Comparison of ENCODE assay signal across 8 mouse cellular contexts in the genomic region with DNA sequence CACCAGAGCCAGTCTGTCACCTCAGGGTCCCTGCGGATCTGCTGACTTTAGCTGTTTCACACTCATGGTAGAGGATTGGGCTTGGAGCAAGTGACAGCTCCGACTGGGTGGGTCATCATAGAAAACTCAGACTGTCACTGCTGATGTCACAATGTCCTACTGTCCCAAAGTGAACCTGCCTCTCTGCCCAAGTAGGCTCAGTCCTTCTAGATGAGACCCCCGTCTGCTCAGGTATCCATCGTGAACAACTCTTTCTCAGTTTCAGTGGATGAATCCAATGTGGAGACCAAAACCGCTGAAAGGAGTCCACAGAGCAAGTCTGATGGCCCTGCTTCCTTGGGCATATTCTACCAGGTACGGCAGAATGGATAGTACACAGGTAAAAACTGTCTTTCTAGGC. TPM values are rescaled to one million over a fixed set of nuclear protein-coding genes. Genes with fewer than 3 reads are reported as not detected.
DNase-seq lines count a peak whose midpoint lies in the region; ATAC-seq and TF ChIP-seq lines count a peak whose summit lies in the region.

A gene (minus strand): TSS at position 101 of the 400 bp plus-strand sequence.

- ATAC-seq in kidney, embryonic 15.5 days (replicated peaks; ENCODE audit: low FRiP score): no peak
- ATAC-seq in granulocyte monocyte progenitor cell, adult 5-6 weeks (replicated peaks; ENCODE audit: poor library complexity, severe bottlenecking): no peak
- no peak for ATAC-seq in midbrain, embryonic 14.5 days (ENCODE audit: low FRiP score, low TSS enrichment)

- peaks cover 20% of the 10 kb centered on the region for H3K36me3 ChIP-seq in kidney, embryonic 15.5 days
- H3K36me3 ChIP-seq in midbrain, embryonic 14.5 days (ENCODE audit: control insufficient read depth, insufficient read depth, low read length): peaks cover 7% of the 10 kb centered on the region; the same call in 1 of the 2 replicates

- no peak within 1 kb of the TSS for H3K27ac ChIP-seq in kidney, embryonic 15.5 days
- no peak within 1 kb of the TSS for H3K27ac ChIP-seq in bone marrow macrophage, adult 2 months (ENCODE audit: insufficient read depth, low read depth, low read length)
- no peak within 1 kb of the TSS for H3K27ac ChIP-seq in midbrain, embryonic 14.5 days (replicated peaks; ENCODE audit: low read depth, low read length)

- peaks cover 12% of the 10 kb centered on the region for H3K4me1 ChIP-seq in kidney, embryonic 15.5 days
- peaks cover 9% of the 10 kb centered on the region for H3K4me1 ChIP-seq in bone marrow macrophage, adult 2 months (ENCODE audit: control insufficient read depth, insufficient read depth, low read length)
- H3K4me1 ChIP-seq in midbrain, embryonic 14.5 days (ENCODE audit: control insufficient read depth, insufficient read depth, low read length): peaks cover 7% of the 10 kb centered on the region

- TF ChIP-seq POLR2A in bone marrow macrophage, adult 2 months (IDR thresholded peaks at IDR 0.05; ENCODE audit: borderline replicate concordance, low read depth, low read length): no peak

- TF ChIP-seq CTCF in bone marrow macrophage, adult 2 months (IDR thresholded peaks at IDR 0.05; ENCODE audit: low read depth, low read length): no peak

- H3K9ac ChIP-seq in kidney, embryonic 15.5 days: no peak within 1 kb of the TSS
- H3K9ac ChIP-seq in midbrain, embryonic 14.5 days (replicated peaks; ENCODE audit: low read length): no peak within 1 kb of the TSS

- DNase-seq in kidney, postnatal 10 days: no peak
- DNase-seq in layer of hippocampus, postnatal 14 days (ENCODE audit: low spot score in 2 of 2): no peak
- no peak for DNase-seq in midbrain, embryonic 14.5 days
- DNase-seq in cerebellum, postnatal 10 days: no peak
- DNase-seq in kidney, postnatal 36 days: no peak

- 94% methylated on average over 6 of the region's 6 CpGs for WGBS in kidney, embryonic 15.5 days
- WGBS in midbrain, embryonic 14.5 days: 95% methylated on average over 6 of the region's 6 CpGs

- no peaks in the 10 kb centered on the region for H3K9me3 ChIP-seq in kidney, embryonic 15.5 days (replicated peaks)
- H3K9me3 ChIP-seq in midbrain, embryonic 14.5 days (ENCODE audit: control insufficient read depth, low read length): no peaks in the 10 kb centered on the region

- no peak within 1 kb of the TSS for H3K4me2 ChIP-seq in kidney, embryonic 15.5 days
- H3K4me2 ChIP-seq in midbrain, embryonic 14.5 days (ENCODE audit: low read length): no peak within 1 kb of the TSS

- H3K4me3 ChIP-seq in kidney, embryonic 15.5 days (replicated peaks): no peak within 1 kb of the TSS
- H3K4me3 ChIP-seq in bone marrow macrophage, adult 2 months (ENCODE audit: insufficient read depth, low read length): no peak within 1 kb of the TSS
- H3K4me3 ChIP-seq in midbrain, embryonic 14.5 days (replicated peaks; ENCODE audit: low read depth, low read length): no peak within 1 kb of the TSS

- H3K27me3 ChIP-seq in kidney, embryonic 15.5 days: no peaks in the 10 kb centered on the region
- no peaks in the 10 kb centered on the region for H3K27me3 ChIP-seq in midbrain, embryonic 14.5 days (ENCODE audit: control insufficient read depth, insufficient read depth, low read length)

RNA-seq across cellular contexts. Expression of the gene that starts here (rescaled TPM):
- polyA plus RNA-seq in kidney, embryonic 15.5 days (2015; fragmentation: Nextera tagmentation; extraction: Ambion mirVana): 93.1 and 95.5 TPM in 2 replicates
- 37.9 and 49.4 TPM in 2 replicates for polyA plus RNA-seq in bone marrow macrophage, adult 2 months (2012; ENCODE audit: insufficient read depth, insufficient read length, missing spikeins)
- total RNA-seq in granulocyte monocyte progenitor cell, adult 5-6 weeks (2014; fragmentation: Nextera tagmentation): 90.1 and 111 TPM in 2 replicates
- 221 and 228 TPM in 2 replicates for total RNA-seq in granulocyte monocyte progenitor cell, adult 5-6 weeks (2017)
- 10 to 100 TPM; 61.5 to 65.1 TPM for total RNA-seq in layer of hippocampus, postnatal 14 days (2021)
- 105 and 107 TPM in 2 replicates for polyA plus RNA-seq in midbrain, embryonic 14.5 days (2014; fragmentation: Nextera tagmentation; extraction: Ambion mirVana)
